Mouse (Mus musculus): ENCODE measurements around the gene Secisbp2.
"Not testable (repeated sequence)": the region's sequence is repeated elsewhere in the genome, so short reads cannot be mapped to it uniquely, and the experiment has no call there.

The Secisbp2 gene

GRCm38 (mm10) chr13:51651408-51652064 lies at the start of gene Secisbp2:
TSS of gene Secisbp2 (plus strand) at chr13:51651697.
- peak; percentile 94 to 97 for DNase-seq

- no peak for DNase-seq
Observed at GRCm38 (mm10) chr13:51602764-51603163, 48.7 kb upstream of the Secisbp2 start.

GRCm38 (mm10) chr13:51603221-51603893 lies 48.1 kb upstream of the Secisbp2 start:
- peak; percentile 14 to 21 for DNase-seq

GRCm38 (mm10) chr13:51603894-51604244 lies 47.6 kb upstream of the Secisbp2 start:
- DNase-seq: peak in 1 of 2 experiments; percentile 9

GRCm38 (mm10) chr13:51609231-51609630 lies 42.3 kb upstream of the Secisbp2 start:
- no peak for DNase-seq

GRCm38 (mm10) chr13:51611060-51611459 lies 40.4 kb upstream of the Secisbp2 start:
- DNase-seq: no peak

- DNase-seq: no peak
Observed at GRCm38 (mm10) chr13:51611500-51611899, 40.0 kb upstream of the Secisbp2 start.

GRCm38 (mm10) chr13:51615815-51616214 lies 35.7 kb upstream of the Secisbp2 start:
- DNase-seq: no peak

GRCm38 (mm10) chr13:51616417-51617044 lies 35.0 kb upstream of the Secisbp2 start:
- peak in 1 of 2 experiments; percentile 5 for DNase-seq

GRCm38 (mm10) chr13:51617306-51617705 lies 34.2 kb upstream of the Secisbp2 start:
- DNase-seq: no peak

GRCm38 (mm10) chr13:51617861-51618260 lies 33.6 kb upstream of the Secisbp2 start:
- peak; percentile 32 to 60 for DNase-seq

- no peak for DNase-seq
Observed at GRCm38 (mm10) chr13:51618602-51619001, 32.9 kb upstream of the Secisbp2 start.

GRCm38 (mm10) chr13:51622626-51623025 lies 28.9 kb upstream of the Secisbp2 start:
- DNase-seq: no peak

GRCm38 (mm10) chr13:51623678-51624077 lies 27.8 kb upstream of the Secisbp2 start:
- DNase-seq: no peak

- no peak for DNase-seq
Observed at GRCm38 (mm10) chr13:51628273-51628848, 23.1 kb upstream of the Secisbp2 start.

- no peak for DNase-seq
Observed at GRCm38 (mm10) chr13:51631354-51631992, 20.0 kb upstream of the Secisbp2 start.

- no peak for DNase-seq
Observed at GRCm38 (mm10) chr13:51632560-51633218, 18.8 kb upstream of the Secisbp2 start.

GRCm38 (mm10) chr13:51635384-51635783 lies 16.1 kb upstream of the Secisbp2 start:
- not testable (repeated sequence) for DNase-seq

GRCm38 (mm10) chr13:51638958-51639357 lies 12.5 kb upstream of the Secisbp2 start:
- no peak for DNase-seq

GRCm38 (mm10) chr13:51641424-51641823 lies 10.1 kb upstream of the Secisbp2 start:
- DNase-seq: no peak

GRCm38 (mm10) chr13:51642171-51642778 lies 9.2 kb upstream of the Secisbp2 start:
- no peak for DNase-seq

All from cerebellum, adult 18-20 months (tissue).